Mouse (Mus musculus): Measurements from ENCODE around the gene Spib. TPM values are rescaled to one million over a fixed set of nuclear protein-coding genes. Genes with fewer than 3 reads are reported as not detected.

The Spib gene
- polyA plus RNA-seq, 1 experiment from 2014 or later, result 0.05 TPM

GRCm38 (mm10) chr7:44560435-44561400, 28.8 kb upstream of the Spib start:
- Histone ChIP-seq H3K4me2 (no peak overlapping the region), H3K27me3 (replicated peaks) (0 out of 2 replicates have a peak, but pooled peaks cover 2% of the 10 kb centered on the region), H3K9ac (no peak overlapping the region), H3K36me3 (replicated peaks) (no peaks in the 10 kb centered on the region), H3K4me3 (no peak overlapping the region), H3K9me3 (no peaks in the 10 kb centered on the region), H3K27ac (no peak overlapping the region; the same call in 1 of the 2 replicates), H3K4me1 (no peaks in the 10 kb centered on the region)
- peak; percentile 74 for ATAC-seq (replicated peaks)
- WGBS, result 53% methylated on average over 18 of the region's 18 CpGs

- Histone ChIP-seq H3K4me3 (no peak overlapping the region), H3K4me2 (no peak overlapping the region), H3K4me1 (peaks cover 11% of the 10 kb centered on the region), H3K27ac (no peak overlapping the region), H3K36me3 (replicated peaks) (no peaks in the 10 kb centered on the region), H3K27me3 (replicated peaks) (no peaks in the 10 kb centered on the region), H3K9ac (no peak overlapping the region), H3K9me3 (no peaks in the 10 kb centered on the region)
- WGBS, result 69% methylated on average over 2 of the region's 2 CpGs
- no peak for ATAC-seq (replicated peaks)
Observed at GRCm38 (mm10) chr7:44557629-44558028, 25.8 kb upstream of the Spib start.

GRCm38 (mm10) chr7:44553826-44554225, 22.0 kb upstream of the Spib start, which contains the start of gene Nr1h2:
TSS of gene Nr1h2 (minus strand) at chr7:44553951.
- peak within 1 kb of the TSS; percentile 84 for H3K4me3 ChIP-seq
- H3K36me3 ChIP-seq (replicated peaks), result peaks cover 11% of the 10 kb centered on the region; the same call in 1 of the 2 replicates
- peak within 1 kb of the TSS; percentile 34; the same call in 1 of the 2 replicates for H3K9ac ChIP-seq
- H3K4me1 ChIP-seq, result peaks cover 12% of the 10 kb centered on the region
- peak within 1 kb of the TSS; percentile 88 for H3K4me2 ChIP-seq
- H3K9me3 ChIP-seq, result no peaks in the 10 kb centered on the region
- no peaks in the 10 kb centered on the region for H3K27me3 ChIP-seq (replicated peaks)
- peak; percentile 84 for ATAC-seq (replicated peaks)
- peak within 1 kb of the TSS; percentile 85 for H3K27ac ChIP-seq
- WGBS, result under 1% methylated on average over 22 of the region's 22 CpGs

- ATAC-seq (replicated peaks), result peak; percentile 75
- no peaks in the 10 kb centered on the region for H3K27me3 ChIP-seq (replicated peaks)
- peak overlapping the region; percentile 84 for H3K4me3 ChIP-seq
- H3K36me3 ChIP-seq (replicated peaks), result peaks cover 11% of the 10 kb centered on the region; the same call in 1 of the 2 replicates
- no peaks in the 10 kb centered on the region for H3K9me3 ChIP-seq
- H3K9ac ChIP-seq, result peak overlapping the region; percentile 34; the same call in 1 of the 2 replicates
- H3K4me2 ChIP-seq, result peak overlapping the region; percentile 88
- WGBS, result 1% methylated on average over 32 of the region's 32 CpGs
- H3K4me1 ChIP-seq, result peaks cover 14% of the 10 kb centered on the region
- peak overlapping the region; percentile 85 for H3K27ac ChIP-seq
Observed at GRCm38 (mm10) chr7:44553196-44553764, 21.4 kb upstream of the Spib start.

- 84% methylated on average over 29 of the region's 31 CpGs for WGBS
- H3K4me3 ChIP-seq, result peak overlapping the region; percentile 84
- 0 out of 2 replicates have a peak overlapping the region, but pooled peaks have one; percentile 34 for H3K9ac ChIP-seq
- no peak overlapping the region for H3K27ac ChIP-seq
- H3K27me3 ChIP-seq (replicated peaks), result no peaks in the 10 kb centered on the region
- peaks cover 11% of the 10 kb centered on the region; the same call in 1 of the 2 replicates for H3K36me3 ChIP-seq (replicated peaks)
- no peaks in the 10 kb centered on the region for H3K9me3 ChIP-seq
- peaks cover 23% of the 10 kb centered on the region for H3K4me1 ChIP-seq
- H3K4me2 ChIP-seq, result peak overlapping the region; percentile 88
- no peak; the same call in 1 of the 2 replicates for ATAC-seq (replicated peaks)
Observed at GRCm38 (mm10) chr7:44552141-44552908, 20.5 kb upstream of the Spib start.

GRCm38 (mm10) chr7:44551731-44552130, 19.9 kb upstream of the Spib start:
- Histone ChIP-seq H3K27me3 (replicated peaks) (no peaks in the 10 kb centered on the region), H3K4me3 (no peak overlapping the region), H3K4me2 (no peak overlapping the region), H3K4me1 (peaks cover 25% of the 10 kb centered on the region), H3K36me3 (replicated peaks) (peaks cover 11% of the 10 kb centered on the region; the same call in 1 of the 2 replicates), H3K9me3 (no peaks in the 10 kb centered on the region), H3K9ac (no peak overlapping the region), H3K27ac (no peak overlapping the region)
- 86% methylated on average over 22 of the region's 22 CpGs for WGBS
- no peak for ATAC-seq (replicated peaks)

- Histone ChIP-seq H3K27ac (no peak overlapping the region), H3K9ac (no peak overlapping the region), H3K4me1 (peaks cover 25% of the 10 kb centered on the region), H3K4me2 (no peak overlapping the region), H3K27me3 (replicated peaks) (no peaks in the 10 kb centered on the region), H3K4me3 (no peak overlapping the region), H3K9me3 (no peaks in the 10 kb centered on the region), H3K36me3 (replicated peaks) (peaks cover 11% of the 10 kb centered on the region; the same call in 1 of the 2 replicates)
- WGBS, result 95% methylated on average over 21 of the region's 21 CpGs
- no peak for ATAC-seq (replicated peaks)
Observed at GRCm38 (mm10) chr7:44551301-44551700, 19.4 kb upstream of the Spib start.

GRCm38 (mm10) chr7:44550409-44550678, 18.5 kb upstream of the Spib start:
- H3K27ac ChIP-seq, result no peak overlapping the region
- H3K4me3 ChIP-seq, result no peak overlapping the region
- peaks cover 25% of the 10 kb centered on the region for H3K4me1 ChIP-seq
- WGBS, result 98% methylated on average over 12 of the region's 12 CpGs
- ATAC-seq (replicated peaks), result no peak
- no peaks in the 10 kb centered on the region for H3K27me3 ChIP-seq (replicated peaks)
- peaks cover 11% of the 10 kb centered on the region; the same call in 1 of the 2 replicates for H3K36me3 ChIP-seq (replicated peaks)
- H3K9ac ChIP-seq, result no peak overlapping the region
- H3K4me2 ChIP-seq, result no peak overlapping the region
- no peaks in the 10 kb centered on the region for H3K9me3 ChIP-seq

- ATAC-seq (replicated peaks), result no peak
- H3K27me3 ChIP-seq (replicated peaks), result no peaks in the 10 kb centered on the region
Observed at GRCm38 (mm10) chr7:44549621-44550408, 17.9 kb upstream of the Spib start.

GRCm38 (mm10) chr7:44548497-44549087, 16.7 kb upstream of the Spib start, which contains the start of gene Pold1:
TSS of gene Pold1 (minus strand) at chr7:44548849.
- Histone ChIP-seq H3K4me2 (peak within 1 kb of the TSS; percentile 95), H3K9me3 (no peaks in the 10 kb centered on the region), H3K36me3 (replicated peaks) (peaks cover 11% of the 10 kb centered on the region; the same call in 1 of the 2 replicates), H3K27ac (peak within 1 kb of the TSS; percentile 72), H3K4me1 (peaks cover 21% of the 10 kb centered on the region), H3K4me3 (peak within 1 kb of the TSS; percentile 51), H3K9ac (peak within 1 kb of the TSS; percentile 36), H3K27me3 (replicated peaks) (no peaks in the 10 kb centered on the region)
- ATAC-seq (replicated peaks), result peak; percentile 90
- WGBS, result under 1% methylated on average over 43 of the region's 43 CpGs

More at GRCm38 (mm10) chr7:44549621-44550408, 17.9 kb upstream of the Spib start:
- WGBS, result 95% methylated on average over 23 of the region's 23 CpGs
- Histone ChIP-seq H3K4me2 (no peak overlapping the region), H3K27ac (no peak overlapping the region), H3K4me1 (peaks cover 25% of the 10 kb centered on the region), H3K36me3 (replicated peaks) (peaks cover 11% of the 10 kb centered on the region; the same call in 1 of the 2 replicates), H3K9me3 (no peaks in the 10 kb centered on the region), H3K4me3 (no peak overlapping the region), H3K9ac (no peak overlapping the region)

- peak overlapping the region; percentile 12; the same call in 1 of the 2 replicates for H3K9ac ChIP-seq
- H3K4me2 ChIP-seq, result peak overlapping the region; percentile 95
- peak overlapping the region; percentile 51 for H3K4me3 ChIP-seq
- no peak for ATAC-seq (replicated peaks)
- H3K27me3 ChIP-seq (replicated peaks), result no peaks in the 10 kb centered on the region
- H3K9me3 ChIP-seq, result no peaks in the 10 kb centered on the region
- WGBS, result 17% methylated on average over 5 of the region's 5 CpGs
- H3K36me3 ChIP-seq (replicated peaks), result peaks cover 11% of the 10 kb centered on the region; the same call in 1 of the 2 replicates
- no peak overlapping the region for H3K27ac ChIP-seq
- H3K4me1 ChIP-seq, result peaks cover 14% of the 10 kb centered on the region
Observed at GRCm38 (mm10) chr7:44547725-44548124, 15.9 kb upstream of the Spib start.
